Mouse (Mus musculus) MN1 (cell line): ENCODE measurements around the gene Fgfr2.
A peak's percentile ranks its signal among the peaks of the same experiment; 100 is the strongest.
"Not testable (repeated sequence)": the region's sequence is repeated elsewhere in the genome, so short reads cannot be mapped to it uniquely, and the experiment has no call there.

Experiments
- DNase-seq: peaks from one replicate; pipeline ENCODE4 v3.0.0-alpha.2; 2016; ENCODE audit warnings: low spot score

The Fgfr2 gene

GRCm38 (mm10) chr7:130546791-130547484 lies 2576.2 kb downstream of the Fgfr2 start:
- DNase-seq = peak; percentile 95

DNA sequence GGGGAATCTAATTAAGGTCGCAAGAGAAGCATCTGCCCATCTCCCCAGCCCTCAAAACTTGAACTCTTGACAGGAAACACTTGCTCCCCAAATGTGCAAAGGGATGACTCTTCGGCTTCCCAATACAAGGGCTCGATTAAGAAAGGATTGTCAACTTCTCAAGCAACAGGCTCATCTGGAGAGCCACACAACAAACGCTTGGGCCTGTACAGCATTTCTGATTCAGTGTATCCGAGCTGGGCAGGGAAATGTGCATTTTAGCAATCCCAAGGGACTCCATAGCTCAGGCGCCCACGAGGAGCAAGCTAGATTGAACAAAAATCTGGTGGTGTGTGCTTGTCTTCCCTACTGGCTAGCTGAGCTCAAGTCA lies 2576.7 kb downstream of the Fgfr2 start:
- no peak for DNase-seq

DNA sequence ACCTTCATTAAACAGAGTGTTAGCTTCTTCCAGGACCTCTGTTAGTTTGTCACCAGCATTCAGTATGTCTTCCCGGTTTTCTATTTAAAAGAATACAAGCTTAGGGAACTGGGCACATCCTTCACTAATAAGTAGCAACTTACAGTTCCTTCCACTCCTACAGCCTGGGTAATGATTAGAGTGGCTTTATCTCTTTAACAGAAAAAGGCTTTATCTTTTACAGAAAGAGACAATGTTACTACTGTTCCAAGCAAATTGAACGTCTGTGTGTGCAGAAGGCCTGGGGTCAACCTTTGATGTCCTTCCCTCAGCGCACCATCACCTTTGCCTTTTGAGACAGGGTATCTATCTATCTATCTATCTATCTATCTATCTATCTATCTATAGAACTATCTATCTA lies 2577.3 kb downstream of the Fgfr2 start:
- no peak for DNase-seq

DNA sequence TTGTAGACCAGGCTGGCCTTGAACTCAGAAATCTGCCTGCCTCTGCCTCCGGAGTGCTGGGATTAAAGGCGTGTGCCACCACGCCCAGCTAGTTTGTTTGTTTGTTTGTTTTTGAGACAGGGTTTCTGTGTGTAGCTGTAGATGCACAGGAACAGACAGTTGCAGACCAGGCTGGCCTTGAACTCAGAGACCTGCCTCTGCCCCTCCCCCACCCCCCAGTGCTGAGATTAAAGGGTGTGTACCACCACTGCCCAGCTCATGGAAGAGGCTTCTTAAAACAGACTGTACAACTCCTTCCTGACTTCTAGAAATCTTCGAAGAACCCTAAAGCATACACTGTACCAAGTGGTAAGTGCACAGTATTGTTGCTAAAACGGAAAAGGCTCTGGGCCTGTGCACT lies 2577.7 kb downstream of the Fgfr2 start:
- no peak for DNase-seq

GRCm38 (mm10) chr7:130543181-130543580 lies 2580.0 kb downstream of the Fgfr2 start:
- no peak for DNase-seq

- DNase-seq = no peak
These were observed 2583.0 kb downstream of the Fgfr2 start for GRCm38 (mm10) chr7:130540176-130540575.

- no peak for DNase-seq
These were observed 2586.1 kb downstream of the Fgfr2 start for GRCm38 (mm10) chr7:130537068-130537467.

DNA sequence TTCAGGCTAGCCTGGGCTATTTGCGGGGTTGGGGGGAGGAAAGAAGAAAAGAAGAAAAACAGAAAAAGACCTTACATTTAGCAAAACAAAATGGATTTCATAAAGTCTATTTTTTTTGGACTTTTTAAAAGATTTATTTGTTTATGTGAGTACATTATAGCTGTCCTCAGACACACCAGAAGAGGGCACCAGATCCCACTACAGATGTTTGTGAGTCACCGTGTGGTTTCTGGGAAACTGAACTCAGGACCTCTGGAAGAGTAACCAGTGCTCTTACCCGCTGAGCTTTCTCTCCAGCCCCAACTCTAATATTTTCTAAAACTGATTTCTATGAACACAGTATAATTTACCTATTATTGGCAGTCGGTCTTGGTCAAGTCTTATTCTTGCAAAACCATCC lies 2588.0 kb downstream of the Fgfr2 start:
- no peak for DNase-seq

DNA sequence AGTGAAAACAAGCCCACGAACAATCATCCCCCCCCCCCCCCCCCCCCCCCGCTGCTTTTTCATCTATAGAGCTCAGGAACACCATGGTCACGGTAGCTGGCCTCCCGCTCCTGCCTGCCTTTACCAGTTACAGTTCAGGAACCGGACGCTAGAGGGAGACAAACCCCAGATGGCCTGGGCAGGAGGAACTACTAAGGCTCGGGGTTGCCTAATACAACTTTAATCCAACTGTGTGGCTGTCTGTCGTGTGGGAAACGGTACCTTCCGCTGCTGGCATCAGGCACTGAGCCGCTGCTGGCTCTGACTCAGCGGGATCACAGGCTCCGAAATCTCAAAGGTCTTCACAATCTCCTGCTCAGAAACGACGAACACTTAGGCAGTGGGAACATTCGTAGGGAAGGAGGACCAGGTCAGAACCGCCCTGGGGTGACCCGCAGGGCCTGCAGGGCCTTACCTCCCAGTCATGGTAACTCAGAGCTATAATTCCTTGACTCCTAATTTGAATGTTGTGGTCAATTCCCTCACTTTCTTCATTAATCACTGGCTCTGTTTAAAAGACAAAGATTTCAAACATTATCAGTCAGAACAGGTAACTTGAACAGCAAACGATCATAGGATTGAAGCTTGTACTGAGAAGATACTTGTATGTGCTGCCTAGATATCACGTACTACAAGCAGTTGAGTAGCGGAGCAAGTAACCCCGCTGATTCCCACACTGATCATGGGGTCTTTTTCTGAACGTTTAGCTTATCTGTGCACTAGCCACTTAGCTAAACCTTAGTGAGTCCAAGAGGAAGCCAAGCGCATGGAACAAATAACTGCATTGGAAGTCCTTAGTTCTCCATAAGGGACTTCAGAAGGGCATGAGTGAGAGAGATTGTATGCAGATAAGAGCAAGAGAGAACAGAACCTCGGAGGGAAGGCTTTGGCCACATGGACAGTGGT lies 2589.6 kb downstream of the Fgfr2 start:
- peak; percentile 90 for DNase-seq

DNA sequence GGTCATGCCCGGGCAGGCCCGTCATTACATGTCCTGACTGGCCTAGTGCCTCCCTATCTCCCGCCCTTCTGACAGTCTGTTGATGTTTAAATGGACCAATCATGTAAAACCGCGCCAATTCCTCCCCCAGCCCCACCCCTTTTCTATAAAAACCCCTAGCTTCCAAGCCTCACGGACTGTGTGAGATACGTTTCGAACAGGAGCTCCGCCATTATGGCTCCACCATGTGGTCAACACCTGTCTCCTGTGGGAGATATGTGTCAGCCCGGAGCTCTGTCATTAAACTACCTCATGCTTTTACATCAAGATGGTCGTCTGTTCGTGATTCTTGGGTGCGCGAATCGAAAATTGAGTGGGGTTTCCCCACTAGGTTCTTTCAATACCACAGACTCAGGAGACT lies 2592.0 kb downstream of the Fgfr2 start:
- not testable (repeated sequence) for DNase-seq

GRCm38 (mm10) chr7:130527306-130527705 lies 2595.8 kb downstream of the Fgfr2 start:
- no peak for DNase-seq

DNA sequence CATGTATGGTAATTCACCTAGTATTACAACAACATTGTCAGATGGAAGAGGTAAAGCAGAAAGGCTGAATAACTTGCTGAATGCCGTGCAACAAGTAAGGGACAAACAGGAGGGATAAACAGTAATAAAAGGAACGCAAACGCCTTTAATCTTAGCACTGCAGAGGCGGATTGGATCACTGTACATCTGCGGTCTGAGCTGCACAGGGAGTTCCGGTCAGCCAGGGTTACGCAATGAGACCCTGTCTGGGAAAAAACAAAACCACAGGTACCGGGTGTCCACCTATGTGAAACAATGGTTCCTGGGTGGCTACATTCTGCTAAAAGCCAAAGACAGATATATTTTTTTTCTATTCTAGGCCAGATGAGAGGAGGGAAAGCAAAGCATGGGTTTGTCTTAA lies 2599.7 kb downstream of the Fgfr2 start:
- DNase-seq = no peak

GRCm38 (mm10) chr7:130520812-130521422 lies 2602.2 kb downstream of the Fgfr2 start:
- no peak for DNase-seq

GRCm38 (mm10) chr7:130520049-130520425 lies 2603.1 kb downstream of the Fgfr2 start, which contains the start of gene Ate1:
Gene Ate1, minus strand, starts transcription at chr7:130520369.
- no peak for DNase-seq

DNA sequence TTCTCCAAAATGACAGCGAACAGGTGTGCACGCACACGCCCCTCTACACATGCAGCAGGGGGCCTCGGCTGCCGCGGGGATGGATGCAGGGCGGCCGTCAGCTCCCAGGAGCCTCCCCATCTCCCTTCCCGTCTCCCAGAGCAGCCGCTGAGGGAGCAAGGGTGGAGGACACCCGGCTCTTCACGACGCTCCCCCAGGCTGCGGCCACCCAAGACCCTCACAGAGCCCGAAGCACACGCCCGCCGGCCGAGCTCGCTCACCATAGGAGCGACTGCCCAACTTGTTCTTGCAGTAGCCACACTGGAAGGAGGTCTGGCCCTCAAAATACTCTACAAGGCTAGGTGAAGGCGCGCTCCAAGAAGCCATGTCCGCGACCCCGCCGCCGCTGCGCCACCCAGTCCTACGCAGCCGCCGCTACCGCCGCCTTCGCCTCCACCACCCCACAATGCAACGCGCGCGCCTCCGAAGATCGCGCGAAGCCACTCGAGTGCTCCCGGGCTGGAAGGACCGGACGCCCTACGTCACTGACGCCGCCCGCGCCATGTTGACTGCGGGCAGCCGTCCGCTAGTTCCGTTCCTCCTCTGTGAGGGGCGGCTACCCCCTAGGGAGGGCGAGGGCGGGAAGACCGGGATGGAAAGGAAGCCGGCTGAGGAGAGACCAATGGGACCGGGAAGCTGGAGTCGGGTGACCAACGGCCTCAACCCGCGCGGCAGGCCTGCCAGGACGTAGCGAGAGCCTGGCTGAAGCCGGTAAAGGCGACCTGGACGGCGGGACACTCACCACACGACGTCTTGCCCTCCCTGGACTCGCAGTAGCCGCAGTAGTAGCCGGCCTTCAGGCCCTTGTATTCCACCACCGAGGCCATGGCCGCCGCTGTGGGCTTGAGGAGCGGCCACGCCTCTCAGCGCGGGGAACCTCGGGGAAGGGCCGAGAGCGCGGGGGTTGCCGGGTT lies 2603.8 kb downstream of the Fgfr2 start:
- peak; percentile 99 for DNase-seq

GRCm38 (mm10) chr7:130518213-130519095 lies 2604.7 kb downstream of the Fgfr2 start:
- DNase-seq = peak; percentile 30

DNA sequence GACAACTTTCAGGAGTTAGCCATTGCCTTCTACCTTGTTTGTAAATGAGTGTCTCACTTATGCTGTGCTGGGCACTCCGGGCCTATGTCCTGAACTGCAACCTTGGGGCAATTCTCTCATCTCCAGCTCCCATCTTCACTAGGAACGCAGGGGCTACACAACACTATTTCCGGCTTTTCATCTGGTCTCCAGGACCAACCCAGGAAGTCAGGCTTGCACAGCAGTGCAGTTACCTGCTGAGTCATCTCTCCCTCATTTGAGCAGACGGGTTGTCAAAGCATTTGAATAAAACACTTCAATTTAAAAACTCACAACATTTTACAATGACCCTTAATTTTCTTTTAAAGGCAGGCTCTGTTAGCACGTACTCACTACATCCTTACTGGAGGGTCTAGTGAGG lies 2612.9 kb downstream of the Fgfr2 start:
- DNase-seq = no peak

- no peak for DNase-seq
These were observed 2620.1 kb downstream of the Fgfr2 start for GRCm38 (mm10) chr7:130503006-130503405.

- no peak for DNase-seq
These were observed 2621.7 kb downstream of the Fgfr2 start for GRCm38 (mm10) chr7:130501499-130501898.

DNA sequence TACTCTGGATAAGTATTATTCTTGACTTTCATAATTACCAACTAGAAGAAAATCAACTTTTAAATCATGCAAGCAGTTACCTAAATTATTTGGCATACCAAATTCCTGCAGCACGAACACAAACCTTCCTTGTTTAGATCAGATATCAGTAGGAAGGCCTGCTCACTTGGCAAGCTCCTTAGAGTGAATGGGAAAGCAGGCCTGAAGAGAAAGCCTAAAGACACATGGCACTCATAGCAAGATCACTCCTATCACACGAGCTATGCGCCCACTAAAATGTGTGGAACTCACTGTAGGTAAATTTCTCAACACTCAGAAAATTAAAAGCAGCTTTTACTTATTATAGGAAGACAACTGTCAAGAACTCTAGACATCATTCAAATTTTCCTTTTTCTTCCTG lies 2629.8 kb downstream of the Fgfr2 start:
- no peak for DNase-seq

- DNase-seq = no peak
These were observed 2631.1 kb downstream of the Fgfr2 start for GRCm38 (mm10) chr7:130492026-130492425.
